Mouse (Mus musculus) olfactory bulb, adult 2 months (tissue): ENCODE data around the gene Ralgapa2.

Experiments
- CTCF ChIP-seq: fragments of 200-500 bp; IDR thresholded peaks from 2 replicates; pipeline ENCODE4 v1.5.1; 2012; ENCODE audit warnings: low read depth, mild to moderate bottlenecking, low read length, moderate library complexity; ENCODE audit not compliant: insufficient read depth
- POLR2A ChIP-seq: fragments of 200-500 bp; IDR thresholded peaks from 2 replicates; pipeline ENCODE4 v1.6.1; 2012; ENCODE audit warnings: mild to moderate bottlenecking, low read depth, low read length, moderate library complexity; ENCODE audit not compliant: insufficient read depth

- no peak for TF ChIP-seq CTCF
- TF ChIP-seq POLR2A: no peak
Measured at GRCm38 (mm10) chr2:146322770-146323169, 189.4 kb downstream of the Ralgapa2 start.
